Mouse (Mus musculus): ENCODE data around the gene Rcl1.

DNA sequence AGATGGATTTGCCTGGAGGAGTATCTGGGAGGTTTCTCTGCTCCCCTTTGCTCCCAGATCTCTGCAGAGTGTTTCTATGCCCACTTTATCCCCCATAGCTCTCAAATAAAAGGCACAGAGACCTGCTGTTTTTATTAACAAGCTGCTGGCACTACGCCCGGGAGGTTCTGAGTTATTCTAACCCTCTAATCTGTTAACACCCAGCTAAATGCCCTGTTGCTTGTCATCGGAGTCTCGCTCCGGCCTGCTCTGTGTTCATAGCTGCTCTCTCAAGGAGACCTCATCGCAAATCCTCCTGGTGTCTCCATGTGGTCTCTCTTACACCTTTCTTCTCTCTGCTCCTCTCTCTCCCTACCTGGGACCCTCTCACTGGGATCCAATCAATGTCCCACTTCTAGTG is 26.4 kb upstream of the Rcl1 start:
- TF ChIP-seq CTCF (IDR thresholded peaks at IDR 0.05), result no peak
- TF ChIP-seq EP300 (IDR thresholded peaks at IDR 0.05), result no peak
